Mouse (Mus musculus): Measurements from ENCODE around the gene Hoxc9.

GRCm38 (mm10) chr15:103002821-103003448 lies 26.7 kb downstream of the Hoxc9 start:
- TF ChIP-seq EP300 (IDR thresholded peaks at IDR 0.05) (no peak), CTCF (IDR thresholded peaks at IDR 0.05) (no peak)

Measured in lung, postnatal 0 days (tissue).